In genomic region chr13:37181169-37181787, GRCm38 (mm10) we compare ENCODE assay signal across 19 mouse cellular contexts.
A peak's percentile ranks its signal among the peaks of the same experiment; 100 is the strongest.
DNase-seq lines count a peak whose midpoint lies in the region; ATAC-seq lines count a peak whose summit lies in the region.
"Had no signal": no experiment of that assay in that cellular context is flagged by ENCODE, and none has a peak within 500 bp of the region (broad histone marks: within the 10 kb centered on the region; RNA-seq: fewer than 3 reads in every experiment).

No protein-coding gene starts in this region.

- intact Hi-C loops in heart, postnatal 36 days (cut with DNase I), result no loop called here

- no peak overlapping the region for H3K27ac ChIP-seq in liver, embryonic 11.5 days (ENCODE audit: low read depth, low read length)
- H3K27ac ChIP-seq: embryonic facial prominence, embryonic 13.5 days; forebrain, embryonic 12.5 days; liver, embryonic 13.5 days; midbrain, embryonic 13.5 days had no signal

- WGBS in liver, embryonic 11.5 days, result 64% methylated on average over 9 of the region's 9 CpGs

- DNase-seq in heart, adult 11 months, result peak; percentile 66
- DNase-seq in heart, postnatal 36 days, result no peak
- DNase-seq in NIH3T3 (ENCODE audit: low read depth), result peak; percentile 34
- DNase-seq in left cerebral cortex, adult 18-20 months (ENCODE audit: low spot score in 2 of 2), result peak; percentile 25 to 41
- peak; percentile 14 for DNase-seq in skeletal muscle tissue, adult 2 months (ENCODE audit: low read depth, low spot score)
- DNase-seq in liver, embryonic 11.5 days (ENCODE audit: low spot score), result no peak
- DNase-seq: adrenal gland, adult 8-10 months; cerebellum, postnatal 36 days; gastrocnemius, postnatal 36 days; kidney, postnatal 36 days; liver, embryonic 13.5 days; thymus, adult 2 months had no signal

- H3K27me3 ChIP-seq in liver, embryonic 11.5 days (replicated peaks; ENCODE audit: control insufficient read depth, insufficient read depth, low read length), result no peaks in the 10 kb centered on the region
- H3K27me3 ChIP-seq: embryonic facial prominence, embryonic 13.5 days; forebrain, embryonic 12.5 days; heart, embryonic 12.5 days; liver, embryonic 13.5 days; midbrain, embryonic 13.5 days had no signal

- ATAC-seq in liver, embryonic 11.5 days (replicated peaks; ENCODE audit: low FRiP score), result no peak
- no peak for ATAC-seq in megakaryocyte-erythroid progenitor cell, adult 5-6 weeks (replicated peaks; ENCODE audit: low FRiP score, low TSS enrichment, poor library complexity, severe bottlenecking)
- ATAC-seq: intestine, postnatal 0 days; midbrain, embryonic 13.5 days; Patski had no signal

- no peaks in the 10 kb centered on the region for H3K4me1 ChIP-seq in liver, embryonic 11.5 days (replicated peaks; ENCODE audit: control insufficient read depth, insufficient read depth, low read length)
- H3K4me1 ChIP-seq: embryonic facial prominence, embryonic 13.5 days; forebrain, embryonic 12.5 days; heart, embryonic 12.5 days; liver, embryonic 13.5 days; midbrain, embryonic 13.5 days had no signal

- no peaks in the 10 kb centered on the region for H3K9me3 ChIP-seq in liver, embryonic 11.5 days (ENCODE audit: control insufficient read depth, low read length)
- H3K9me3 ChIP-seq: embryonic facial prominence, embryonic 13.5 days; forebrain, embryonic 12.5 days; heart, embryonic 12.5 days; liver, embryonic 13.5 days; midbrain, embryonic 13.5 days had no signal

- H3K4me3 ChIP-seq in liver, embryonic 11.5 days (ENCODE audit: low read depth, low read length), result no peak overlapping the region
- H3K4me3 ChIP-seq: embryonic facial prominence, embryonic 13.5 days; forebrain, embryonic 12.5 days; heart, embryonic 12.5 days; liver, embryonic 13.5 days; midbrain, embryonic 13.5 days had no signal

- H3K36me3 ChIP-seq in liver, embryonic 11.5 days (ENCODE audit: control insufficient read depth, insufficient read depth, low read length), result no peaks in the 10 kb centered on the region
- H3K36me3 ChIP-seq: embryonic facial prominence, embryonic 13.5 days; forebrain, embryonic 12.5 days; heart, embryonic 12.5 days; liver, embryonic 13.5 days; midbrain, embryonic 13.5 days had no signal

- no peak overlapping the region for H3K4me2 ChIP-seq in liver, embryonic 11.5 days
- H3K4me2 ChIP-seq: embryonic facial prominence, embryonic 13.5 days; forebrain, embryonic 12.5 days; heart, embryonic 12.5 days; liver, embryonic 13.5 days; midbrain, embryonic 13.5 days had no signal

- no peak overlapping the region for H3K9ac ChIP-seq in liver, embryonic 11.5 days (ENCODE audit: low read depth, low read length)
- H3K9ac ChIP-seq: embryonic facial prominence, embryonic 13.5 days; forebrain, embryonic 12.5 days; heart, embryonic 12.5 days; liver, embryonic 13.5 days; midbrain, embryonic 13.5 days had no signal

Comparison
In these comparisons a context has a peak if more than half of its experiments do, and no peak if none do; other contexts are left out.
1. DNase-seq: peak in heart, adult 11 months (single experiment), NIH3T3 (single experiment), left cerebral cortex, adult 18-20 months (2 of 2) and skeletal muscle tissue, adult 2 months (single experiment); none in heart, postnatal 36 days (0 of 2) and liver, embryonic 11.5 days (single experiment).